Mouse (Mus musculus) right cerebral cortex, adult 18-20 months (tissue): ENCODE data around the gene Tktl1.
"Not testable (repeated sequence)": the region's sequence is repeated elsewhere in the genome, so short reads cannot be mapped to it uniquely, and the experiment has no call there.

ENCODE experiments used
- DNase-seq: peaks from one replicate; pipeline ENCODE4 v3.0.0; 2022; ENCODE audit warnings: mixed read lengths

The Tktl1 gene

DNA sequence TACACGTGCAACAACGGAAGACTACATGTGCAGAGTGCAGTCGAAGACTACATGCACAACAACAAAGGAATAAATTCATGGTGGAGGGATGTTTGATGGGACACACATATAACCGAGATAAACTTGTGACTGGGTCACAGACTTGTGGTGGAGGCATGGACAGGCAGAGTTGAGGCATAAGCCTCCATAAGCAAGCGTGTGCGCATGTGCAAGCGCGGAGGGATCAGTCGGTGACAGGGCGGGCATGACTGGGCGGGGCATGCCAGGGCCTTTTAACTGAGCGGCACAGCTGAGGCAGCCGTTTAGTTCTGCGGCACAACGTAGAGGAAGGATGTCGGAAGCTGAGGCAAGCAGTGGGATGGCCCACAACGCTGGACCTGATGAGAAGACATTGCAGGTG is at the start of gene Tktl1:
Gene Tktl1 (plus strand): TSS at position 301 of the 400 bp plus-strand sequence.
- no peak for DNase-seq

- DNase-seq = not testable (repeated sequence)
These were observed 41.8 kb upstream of the Tktl1 start, which contains the start of gene Mecp2 for GRCm38 (mm10) chrX:74135263-74135662. TSS of gene Mecp2 (minus strand) at chrX:74135363.

- no peak for DNase-seq
These were observed 9.3 kb upstream of the Tktl1 start, which contains the start of gene Tex28 for GRCm38 (mm10) chrX:74167738-74168137. TSS of gene Tex28 (minus strand) at chrX:74167838.

GRCm38 (mm10) chrX:74203556-74203955 is 26.5 kb downstream of the Tktl1 start:
- DNase-seq = no peak

DNA sequence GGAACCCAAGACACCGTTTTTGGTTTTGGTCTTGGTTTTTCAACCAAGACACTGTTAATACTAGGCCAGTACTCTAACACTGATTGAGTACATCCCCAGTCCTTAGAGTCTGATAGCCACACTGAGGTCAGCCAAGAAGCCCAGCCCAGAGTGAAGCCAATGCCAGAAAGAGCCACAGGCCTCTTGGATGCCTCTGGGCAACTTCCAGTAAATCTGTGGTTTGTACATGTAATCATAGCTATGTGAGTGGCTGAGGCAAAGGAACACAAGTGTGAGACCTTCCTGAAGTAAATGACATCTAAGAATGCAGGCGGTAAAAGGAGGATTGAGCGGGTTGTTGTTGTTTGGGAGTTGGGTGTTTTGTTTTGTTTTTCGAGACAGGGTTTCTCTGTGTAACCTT is 41.4 kb downstream of the Tktl1 start:
- DNase-seq = no peak

DNA sequence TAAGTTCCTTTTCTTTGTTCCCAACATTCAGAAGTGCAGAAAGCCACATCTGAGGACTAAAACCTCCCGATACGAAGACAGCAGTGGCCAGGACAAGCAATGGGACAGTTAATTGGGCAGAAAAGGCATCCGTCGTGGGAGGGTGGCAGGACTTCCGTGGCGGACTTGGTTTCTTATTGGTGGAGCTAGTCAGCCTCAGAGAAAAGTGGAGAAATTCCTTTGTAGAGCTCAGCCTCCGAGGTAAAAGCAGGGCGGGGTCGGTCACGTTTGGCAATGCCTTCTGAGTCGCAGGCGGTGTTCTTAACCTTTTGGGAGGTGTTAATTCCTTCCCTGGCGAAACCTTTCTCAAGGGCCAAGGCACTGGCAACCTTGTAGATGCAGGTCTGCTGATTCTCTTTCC is 42.4 kb downstream of the Tktl1 start:
- no peak for DNase-seq

DNA sequence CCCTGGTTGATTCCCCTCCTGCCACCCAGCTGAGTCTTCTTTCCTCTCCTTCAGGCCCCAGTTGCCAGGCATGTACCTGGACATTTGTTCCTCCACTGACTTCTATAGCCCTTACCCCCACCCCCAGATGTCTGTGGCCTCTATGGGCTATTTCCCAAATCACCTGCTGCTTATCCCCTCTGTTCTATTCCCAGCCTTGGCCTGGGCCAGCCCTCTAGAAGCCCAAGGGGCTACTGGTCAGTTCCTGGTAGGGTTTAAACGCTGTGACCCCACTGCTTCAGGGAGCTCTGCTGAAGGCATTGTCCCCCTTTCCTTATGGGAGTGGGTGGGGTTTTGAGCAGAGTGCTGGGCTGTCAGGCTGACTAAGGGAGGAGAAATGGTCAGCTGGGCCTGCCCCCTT is 43.0 kb downstream of the Tktl1 start:
- not testable (repeated sequence) for DNase-seq

- no peak for DNase-seq
These were observed 53.0 kb downstream of the Tktl1 start for GRCm38 (mm10) chrX:74230038-74230437.

DNA sequence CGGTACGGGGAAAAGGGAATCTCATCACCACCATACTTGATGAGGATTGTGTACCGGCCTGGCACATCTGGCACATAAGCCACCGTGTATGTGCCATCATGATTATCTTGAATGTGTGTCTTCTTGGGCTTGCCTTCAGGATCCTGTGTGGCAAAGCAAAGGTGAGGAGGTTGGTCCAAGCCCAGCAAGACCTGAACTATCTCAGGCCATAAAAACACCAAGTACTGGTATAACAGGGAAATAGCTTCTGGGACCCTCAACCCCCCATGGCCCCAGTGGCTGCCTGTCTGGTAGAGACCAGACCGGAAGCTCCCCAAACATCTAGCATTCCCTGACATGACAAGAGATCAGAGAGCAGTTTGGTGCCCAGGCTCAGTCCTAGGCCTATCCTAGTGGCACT is 56.1 kb downstream of the Tktl1 start:
- no peak for DNase-seq

- DNase-seq = no peak
These were observed 63.3 kb downstream of the Tktl1 start for GRCm38 (mm10) chrX:74240332-74240731.

DNA sequence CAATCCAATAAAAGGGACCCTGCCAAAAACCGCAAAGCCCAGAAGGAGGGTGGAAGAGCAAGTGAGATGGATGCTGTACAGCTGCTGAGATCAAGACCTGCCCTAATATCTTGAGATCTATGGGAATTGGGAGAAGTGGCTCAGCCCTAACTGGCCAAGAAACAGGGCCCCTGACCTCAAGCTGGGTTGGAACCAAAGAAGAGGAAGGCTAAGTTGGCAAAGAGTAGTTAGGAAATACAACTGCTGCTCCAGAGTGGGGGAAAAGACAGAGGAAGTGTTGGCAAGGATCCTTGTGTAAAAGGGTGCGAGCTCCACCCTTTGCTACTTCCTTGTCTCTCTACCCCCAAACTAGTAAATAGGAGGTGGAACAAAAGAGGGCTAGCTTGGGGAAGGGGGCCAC is 66.3 kb downstream of the Tktl1 start:
- DNase-seq = no peak

- DNase-seq = no peak
These were observed 66.7 kb downstream of the Tktl1 start for GRCm38 (mm10) chrX:74243807-74244206.

GRCm38 (mm10) chrX:74244614-74245083 is 67.6 kb downstream of the Tktl1 start:
- no peak for DNase-seq

- DNase-seq = no peak
These were observed 68.0 kb downstream of the Tktl1 start for GRCm38 (mm10) chrX:74245107-74245506.

DNA sequence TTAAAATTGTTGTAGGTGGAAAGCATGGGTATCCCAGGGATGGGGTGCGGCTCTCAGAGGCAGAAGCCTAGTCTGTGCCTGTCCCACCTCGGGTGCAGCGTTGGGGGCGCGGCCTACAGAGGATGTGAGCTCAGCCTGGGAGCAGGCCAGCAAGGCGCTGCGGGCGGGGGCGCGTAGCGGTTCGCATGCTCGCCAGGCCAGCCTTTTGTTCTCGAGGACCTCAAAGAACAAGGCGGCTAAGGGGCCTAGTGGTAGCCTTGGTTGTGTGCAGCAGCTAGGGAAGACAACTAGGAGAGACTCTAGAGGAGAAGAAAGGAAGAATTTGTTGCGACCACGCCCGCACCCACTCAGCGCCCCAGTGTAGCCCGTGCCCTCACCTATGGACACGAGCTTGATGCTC is 68.6 kb downstream of the Tktl1 start:
- peak; percentile 57 for DNase-seq

DNA sequence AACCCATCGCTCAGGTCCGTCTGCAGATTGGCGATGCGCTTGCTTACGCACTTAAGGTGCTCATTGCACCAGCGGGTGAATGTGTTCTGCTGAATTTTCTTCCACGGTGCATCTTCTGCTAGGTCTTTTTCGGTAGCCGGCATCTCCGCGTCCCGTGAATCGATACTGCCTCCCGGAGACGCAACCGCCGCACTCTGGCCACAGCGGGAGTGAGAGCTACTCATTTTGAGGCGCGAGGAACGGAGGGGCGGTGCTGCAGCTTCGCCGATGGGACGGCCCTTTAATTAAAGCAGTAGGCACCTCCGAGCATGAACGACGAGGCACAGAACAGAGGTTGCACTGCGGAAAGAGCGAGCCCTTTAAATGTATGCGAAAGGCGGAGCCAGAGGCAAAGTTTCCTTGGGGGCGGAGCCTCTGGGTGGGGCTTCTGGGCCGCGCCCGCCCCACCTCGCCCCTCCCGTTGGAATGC is 69.2 kb downstream of the Tktl1 start:
- DNase-seq = peak; percentile 90

DNA sequence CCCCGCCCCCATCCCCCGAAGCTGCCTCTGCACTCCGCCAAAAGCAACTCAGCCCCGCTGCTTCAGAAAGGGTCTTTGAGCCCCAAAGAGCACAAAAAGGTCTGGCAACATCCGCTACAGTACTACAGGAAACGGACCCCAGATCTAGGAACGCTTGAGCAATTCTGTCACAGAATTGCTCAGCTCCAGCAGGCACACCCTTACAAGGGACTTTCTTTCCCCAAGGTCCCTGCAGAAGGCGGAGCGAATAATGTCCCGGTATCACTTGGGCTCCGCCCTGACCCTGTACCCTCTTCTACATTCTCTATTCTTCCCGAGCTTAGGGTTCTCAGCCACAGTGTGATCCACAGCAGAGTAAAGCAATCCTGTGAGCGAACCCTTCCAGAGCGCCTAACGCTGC is 69.6 kb downstream of the Tktl1 start:
- DNase-seq = no peak

DNA sequence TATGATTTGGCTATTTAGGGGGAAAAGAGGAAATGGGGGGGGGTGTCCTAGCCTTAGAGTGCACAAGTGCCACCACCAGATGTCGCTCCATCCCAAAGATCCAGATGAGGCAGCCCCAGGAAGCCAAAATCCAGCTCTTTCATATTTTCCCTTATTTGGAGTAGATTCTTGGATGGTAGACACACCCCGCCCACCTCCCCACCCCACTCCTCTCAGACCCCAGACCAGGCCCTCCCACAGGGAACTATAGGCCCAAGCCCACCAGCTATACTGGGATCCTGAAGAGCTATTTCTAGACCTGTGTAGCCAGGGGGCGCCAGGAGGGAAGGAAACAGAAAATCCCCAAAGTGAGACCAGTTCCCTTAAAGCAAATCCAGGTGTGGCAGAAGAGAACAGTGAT is 71.6 kb downstream of the Tktl1 start:
- peak; percentile 26 for DNase-seq

GRCm38 (mm10) chrX:74249615-74250014 is 72.6 kb downstream of the Tktl1 start, which contains the start of gene Flna:
TSS of gene Flna (minus strand) at chrX:74249820.
- peak; percentile 68 for DNase-seq

DNA sequence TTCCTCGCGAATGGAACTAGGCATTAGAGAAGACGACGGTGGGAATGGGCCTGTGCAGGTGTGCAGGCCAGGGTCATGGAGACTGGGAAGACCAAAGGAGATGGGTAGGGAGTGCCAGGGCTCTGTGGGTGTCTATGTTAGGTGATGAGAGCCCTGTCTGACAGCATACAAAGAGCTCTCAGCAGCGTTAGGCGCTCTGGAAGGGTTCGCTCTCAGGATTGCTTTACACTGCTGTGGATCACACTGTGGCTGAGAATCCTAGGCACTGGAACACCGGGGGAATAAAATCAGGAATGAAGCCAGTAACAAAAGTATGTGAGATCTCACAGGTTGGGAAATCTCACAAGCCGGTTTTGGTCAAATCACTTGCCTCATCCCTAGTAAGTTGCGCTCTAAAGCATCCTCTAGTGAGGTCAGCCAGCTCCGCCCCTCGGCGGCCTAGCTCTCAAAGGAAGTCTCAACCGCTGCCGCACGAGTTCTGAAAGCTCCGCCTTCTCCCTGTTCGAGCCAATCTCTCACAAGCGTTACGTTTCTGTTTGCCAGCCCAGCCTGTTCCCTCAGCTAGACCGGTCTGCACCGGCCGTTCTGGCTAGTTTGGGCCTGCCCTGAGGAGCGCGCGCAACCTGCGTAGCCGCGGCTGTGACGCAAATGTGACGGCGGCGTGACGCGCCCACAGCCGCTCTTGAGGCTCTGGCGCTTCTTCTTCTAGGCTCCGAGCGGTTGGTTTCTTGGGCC is 77.3 kb downstream of the Tktl1 start, which contains the start of gene Emd:
Gene Emd (plus strand): TSS at position 535 of the 735 bp plus-strand sequence.
- DNase-seq = peak; percentile 92

DNA sequence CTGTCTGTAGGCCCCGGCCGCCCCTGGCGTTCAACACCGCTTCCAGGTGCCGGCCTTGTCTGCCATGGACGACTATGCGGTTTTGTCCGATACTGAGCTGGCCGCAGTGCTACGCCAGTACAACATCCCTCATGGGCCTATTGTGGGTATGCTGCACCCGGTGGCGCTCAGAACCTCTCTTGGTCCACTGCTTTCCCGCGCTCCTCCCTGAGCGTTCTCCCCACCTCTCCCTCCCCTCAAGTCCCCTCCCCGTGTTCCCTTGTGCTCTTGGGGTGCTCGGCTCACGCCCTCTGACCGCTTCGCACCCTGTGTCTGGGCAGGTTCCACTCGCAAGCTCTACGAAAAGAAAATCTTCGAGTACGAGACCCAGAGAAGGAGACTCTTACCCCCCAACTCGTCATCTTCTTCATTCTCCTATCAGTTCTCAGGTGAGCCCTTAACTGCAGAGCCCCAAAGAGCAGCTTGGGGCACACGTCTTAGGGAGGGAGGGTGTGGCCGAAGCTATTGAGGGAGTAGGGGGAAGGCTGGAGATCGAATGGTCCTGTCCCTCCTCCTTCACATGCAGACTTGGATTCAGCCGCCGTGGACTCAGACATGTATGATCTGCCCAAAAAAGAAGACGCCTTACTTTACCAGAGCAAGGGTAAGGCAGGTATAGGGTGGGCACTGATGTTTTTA is 78.0 kb downstream of the Tktl1 start:
- DNase-seq = no peak

DNA sequence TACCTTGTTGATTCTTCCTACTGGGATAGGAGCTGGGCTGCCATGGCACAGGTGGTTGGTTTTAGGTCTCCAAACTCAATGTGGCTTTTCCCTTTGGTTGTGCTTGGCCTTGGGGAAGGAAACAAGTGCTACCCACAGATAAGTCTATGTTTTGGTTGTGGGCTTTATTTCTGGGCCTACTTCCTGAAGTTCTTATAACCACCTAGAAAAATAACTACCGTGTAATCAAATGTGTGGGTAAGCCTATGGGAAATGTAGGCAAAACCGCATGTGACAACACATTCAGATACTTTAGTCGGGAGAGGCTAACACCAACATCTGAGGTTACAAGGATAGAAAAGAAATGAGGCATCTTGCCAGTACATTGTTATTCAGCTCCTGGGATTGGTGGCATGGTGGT is 80.7 kb downstream of the Tktl1 start:
- no peak for DNase-seq
